Comparison of ENCODE assay signal across 16 mouse cellular contexts in genomic region chr10:60806207-60806538, GRCm38 (mm10). TPM values are rescaled to one million over a fixed set of nuclear protein-coding genes. Genes with fewer than 3 reads are reported as not detected.
A peak's percentile ranks its signal among the peaks of the same experiment; 100 is the strongest.
DNase-seq lines count a peak whose midpoint lies in the region; ATAC-seq and TF ChIP-seq lines count a peak whose summit lies in the region.
"Had no signal": no experiment of that assay in that cellular context is flagged by ENCODE, and none has a peak within 500 bp of the region (broad histone marks: within the 10 kb centered on the region; RNA-seq: fewer than 3 reads in every experiment).

No protein-coding gene starts in this region.

- H3K27ac ChIP-seq in heart, embryonic 12.5 days (ENCODE audit: poor library complexity, severe bottlenecking): peak overlapping the region; percentile 100
- H3K27ac ChIP-seq in lung, embryonic 14.5 days (ENCODE audit: low read depth): 0 out of 2 replicates have a peak overlapping the region, but pooled peaks have one; percentile 15
- 0 out of 2 replicates have a peak overlapping the region, but pooled peaks have one; percentile 81 for H3K27ac ChIP-seq in limb, embryonic 15.5 days
- H3K27ac ChIP-seq: forebrain, embryonic 13.5 days had no signal

- WGBS in heart, embryonic 12.5 days: 43% methylated on average over 8 of the region's 8 CpGs
- WGBS in lung, embryonic 14.5 days: 72% methylated on average over 8 of the region's 8 CpGs
- 63% methylated on average over 8 of the region's 8 CpGs for WGBS in limb, embryonic 15.5 days

- intact Hi-C loops in heart, postnatal 36 days (cut with DNase I): no loop called here

- no peak overlapping the region for H3K4me3 ChIP-seq in heart, embryonic 12.5 days
- no peak overlapping the region for H3K4me3 ChIP-seq in lung, embryonic 14.5 days (ENCODE audit: low read depth, low read length)
- no peak overlapping the region for H3K4me3 ChIP-seq in limb, embryonic 15.5 days
- H3K4me3 ChIP-seq: forebrain, embryonic 13.5 days; kidney, embryonic 15.5 days had no signal

- H3K4me2 ChIP-seq in heart, embryonic 12.5 days: peak overlapping the region; percentile 22; the same call in 1 of the 2 replicates
- H3K4me2 ChIP-seq in lung, embryonic 14.5 days: no peak overlapping the region
- H3K4me2 ChIP-seq in limb, embryonic 15.5 days: no peak overlapping the region
- H3K4me2 ChIP-seq: forebrain, embryonic 13.5 days; kidney, embryonic 15.5 days; liver, embryonic 11.5 days had no signal

- H3K36me3 ChIP-seq in heart, embryonic 12.5 days: no peaks in the 10 kb centered on the region
- H3K36me3 ChIP-seq in lung, embryonic 14.5 days (ENCODE audit: insufficient read depth): no peaks in the 10 kb centered on the region
- H3K36me3 ChIP-seq in limb, embryonic 15.5 days: no peaks in the 10 kb centered on the region
- H3K36me3 ChIP-seq: kidney, embryonic 15.5 days had no signal

- H3K9me3 ChIP-seq in heart, embryonic 12.5 days (replicated peaks): no peaks in the 10 kb centered on the region
- no peaks in the 10 kb centered on the region for H3K9me3 ChIP-seq in lung, embryonic 14.5 days (ENCODE audit: low read depth, low read length)
- H3K9me3 ChIP-seq in limb, embryonic 15.5 days: no peaks in the 10 kb centered on the region
- H3K9me3 ChIP-seq: forebrain, embryonic 13.5 days; kidney, embryonic 15.5 days had no signal

- peak; percentile 52 to 57 for DNase-seq in cerebellum, adult 18-20 months
- no peak for DNase-seq in cerebellum, adult 8-10 months
- no peak for DNase-seq in heart, postnatal 36 days
- no peak for DNase-seq in lung, embryonic 14.5 days
- no peak for DNase-seq in lung, postnatal 25 days (ENCODE audit: low spot score)
- DNase-seq: layer of hippocampus, postnatal 36 days; lung, adult 2 months; thymus, adult 18-20 months had no signal

- no peak for TF ChIP-seq CTCF in lung, embryonic 14.5 days (IDR thresholded peaks at IDR 0.05; ENCODE audit: low read depth)

- H3K4me1 ChIP-seq in heart, embryonic 12.5 days (replicated peaks): peaks cover 99% of the 10 kb centered on the region
- H3K4me1 ChIP-seq in lung, embryonic 14.5 days (ENCODE audit: insufficient read depth): peaks cover 42% of the 10 kb centered on the region
- H3K4me1 ChIP-seq in limb, embryonic 15.5 days: peaks cover 77% of the 10 kb centered on the region

- H3K9ac ChIP-seq in heart, embryonic 12.5 days: peak overlapping the region; percentile 45
- no peak overlapping the region for H3K9ac ChIP-seq in lung, embryonic 14.5 days
- no peak overlapping the region for H3K9ac ChIP-seq in limb, embryonic 15.5 days
- H3K9ac ChIP-seq: forebrain, embryonic 13.5 days had no signal

- no peak for ATAC-seq in heart, embryonic 12.5 days (ENCODE audit: insufficient number of reproducible peaks, low FRiP score)
- no peak for ATAC-seq in lung, embryonic 14.5 days (ENCODE audit: insufficient read depth)
- no peak for ATAC-seq in limb, embryonic 15.5 days (ENCODE audit: insufficient number of reproducible peaks, low FRiP score, low TSS enrichment, low read depth)
- ATAC-seq in megakaryocyte progenitor cell, adult 5-6 weeks (replicated peaks; ENCODE audit: poor library complexity): no peak
- ATAC-seq: forebrain, embryonic 13.5 days; midbrain, embryonic 16.5 days had no signal

- H3K27me3 ChIP-seq in heart, embryonic 12.5 days (replicated peaks): no peaks in the 10 kb centered on the region
- no peaks in the 10 kb centered on the region for H3K27me3 ChIP-seq in lung, embryonic 14.5 days (ENCODE audit: insufficient read depth, low read length)
- no peaks in the 10 kb centered on the region for H3K27me3 ChIP-seq in limb, embryonic 15.5 days

RNA-seq across cellular contexts. Expression of gene Unc5b, which starts 25.2 kb away (rescaled TPM):
- 18.4 and 18.7 TPM in 2 replicates for polyA plus RNA-seq in heart, embryonic 12.5 days (2016; fragmentation: Nextera tagmentation; extraction: Ambion mirVana)
- 10 to 100 TPM; 14.5 to 14.7 TPM for total RNA-seq in heart, postnatal 36 days (2021)
- polyA plus RNA-seq in lung, embryonic 14.5 days (2014; fragmentation: Nextera tagmentation; extraction: Ambion mirVana): 6.6 TPM in 2 replicates
- 8.1 and 8.2 TPM in 2 replicates for polyA plus RNA-seq in limb, embryonic 15.5 days (2015; fragmentation: Nextera tagmentation; extraction: Ambion mirVana)
- total RNA-seq in megakaryocyte progenitor cell, adult 5-6 weeks (2015): not detected in 2 replicates
- not detected in 2 replicates for total RNA-seq in megakaryocyte progenitor cell, adult 5-6 weeks (2017)
- total RNA-seq: granulocyte monocyte progenitor cell, adult 5-6 weeks had no signal

RNA-seq across cellular contexts. Expression of gene Slc29a3, which starts 53.6 kb away (rescaled TPM):
- 5.6 and 6.8 TPM in 2 replicates for polyA plus RNA-seq in heart, embryonic 12.5 days (2016; fragmentation: Nextera tagmentation; extraction: Ambion mirVana)
- 1 to 10 TPM; 3.2 to 6.7 TPM for total RNA-seq in heart, postnatal 36 days (2021)
- polyA plus RNA-seq in lung, embryonic 14.5 days (2014; fragmentation: Nextera tagmentation; extraction: Ambion mirVana): 7.4 and 9.0 TPM in 2 replicates
- 16.0 and 17.9 TPM in 2 replicates for polyA plus RNA-seq in limb, embryonic 15.5 days (2015; fragmentation: Nextera tagmentation; extraction: Ambion mirVana)
- 34.4 and 42.0 TPM in 2 replicates for total RNA-seq in megakaryocyte progenitor cell, adult 5-6 weeks (2015)
- total RNA-seq in megakaryocyte progenitor cell, adult 5-6 weeks (2017): 12.2 and 12.5 TPM in 2 replicates

Comparison
In these comparisons a context has a peak if more than half of its experiments do, and no peak if none do; other contexts are left out.
1. DNase-seq: peak in cerebellum, adult 18-20 months (2 of 2); none in cerebellum, adult 8-10 months (single experiment), heart, postnatal 36 days (0 of 2), lung, embryonic 14.5 days (single experiment) and lung, postnatal 25 days (single experiment).
2. H3K27ac ChIP-seq: peak in every context shown above with its lines; median percentile 100 in heart, embryonic 12.5 days; 81 in limb, embryonic 15.5 days; 15 in lung, embryonic 14.5 days.